Mouse (Mus musculus): ENCODE data around the gene Ceacam20.

DNA sequence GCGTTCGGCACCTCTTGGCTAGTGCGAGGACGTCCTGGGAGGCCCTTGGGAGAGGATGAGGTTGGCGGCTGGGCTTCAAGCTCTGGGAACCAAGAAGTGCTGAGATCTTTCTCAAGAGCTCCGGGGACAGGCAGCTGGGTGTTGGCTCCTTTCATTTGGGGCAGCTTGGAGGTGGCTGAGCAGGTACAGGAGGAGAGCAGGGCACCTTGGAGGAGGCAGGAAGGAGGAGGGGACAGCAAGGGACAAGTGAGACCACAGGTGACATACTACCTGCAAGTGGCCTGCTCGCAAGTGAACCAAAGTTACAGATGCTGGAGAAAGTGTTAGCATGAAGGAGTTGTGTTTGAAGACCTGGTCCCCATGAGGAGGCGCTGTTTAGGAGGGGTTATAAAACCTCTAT lies 20.5 kb upstream of the Ceacam20 start:
- no peak for TF ChIP-seq POLR2A (IDR thresholded peaks at IDR 0.05; ENCODE audit: low read depth, low read length)
- no peak for TF ChIP-seq CTCF (IDR thresholded peaks at IDR 0.05; ENCODE audit: borderline replicate concordance, insufficient read depth, low read length)

Data from embryonic fibroblast, embryonic 13.5 days (primary cell).